Mouse (Mus musculus): Measurements from ENCODE around the gene Crtac1. TPM values are rescaled to one million over a fixed set of nuclear protein-coding genes. Genes with fewer than 3 reads are reported as not detected.

Crtac1 gene
- total RNA-seq, 1 experiment = 2.0 TPM

- in situ Hi-C loops (cut with MboI; ENCODE audit: low sequenced_read_pairs in 2 of 2, unreplicated experiment in 2 of 2) = loop anchor here in 1 of 2 experiments (5.0 kb wide), 1 partner anchor 112 kb away; no protein-coding TSS in a partner anchor
- H3K4me1 ChIP-seq (ENCODE audit: control insufficient read depth in 2 of 2, insufficient read depth in 2 of 2, low read length in 2 of 2, poor library complexity in 1 of 2) = no peaks in the 10 kb centered on the region; a peak in 1 of 4 replicates
- no peaks in the 10 kb centered on the region for H3K36me3 ChIP-seq (ENCODE audit: control insufficient read depth, insufficient read depth, low read length, poor library complexity, severe bottlenecking)
- no peak for DNase-seq (ENCODE audit: low read depth, low spot score)
- H3K9ac ChIP-seq (ENCODE audit: insufficient read depth, low read depth, low read length, poor library complexity, severe bottlenecking) = no peak overlapping the region
- no peak for TF ChIP-seq CHD2 (IDR thresholded peaks at IDR 0.05; ENCODE audit: low read depth, low read length)
- TF ChIP-seq ZC3H11A (IDR thresholded peaks at IDR 0.05; ENCODE audit: borderline replicate concordance, low read depth, low read length) = peak; percentile 64; the same call in 1 of the 2 replicates
- H3K9me3 ChIP-seq (ENCODE audit: control insufficient read depth, insufficient read depth, low read depth, low read length) = no peaks in the 10 kb centered on the region
- H3K4me3 ChIP-seq (ENCODE audit: insufficient read depth in 1 of 2, low read depth in 1 of 2, low read length in 2 of 2, poor library complexity in 1 of 2, severe bottlenecking in 1 of 2) = no peak overlapping the region
- H3K27ac ChIP-seq (ENCODE audit: insufficient read depth, low read depth, low read length, poor library complexity, severe bottlenecking) = no peak overlapping the region
Measured at GRCm38 (mm10) chr19:42429410-42429809, 2.2 kb downstream of the Crtac1 start.

GRCm38 (mm10) chr19:42425208-42425607, 6.4 kb downstream of the Crtac1 start:
- Histone ChIP-seq H3K4me1 (ENCODE audit: control insufficient read depth in 2 of 2, insufficient read depth in 2 of 2, low read length in 2 of 2, poor library complexity in 1 of 2) (peaks cover 0 to 3% of the 10 kb centered on the region in 2 experiments; a peak in 2 of 4 replicates), H3K27ac (ENCODE audit: insufficient read depth, low read depth, low read length, poor library complexity, severe bottlenecking) (no peak overlapping the region), H3K9ac (ENCODE audit: insufficient read depth, low read depth, low read length, poor library complexity, severe bottlenecking) (no peak overlapping the region), H3K9me3 (ENCODE audit: control insufficient read depth, insufficient read depth, low read depth, low read length) (no peaks in the 10 kb centered on the region), H3K36me3 (ENCODE audit: control insufficient read depth, insufficient read depth, low read length, poor library complexity, severe bottlenecking) (no peaks in the 10 kb centered on the region), H3K4me3 (ENCODE audit: insufficient read depth in 1 of 2, low read depth in 1 of 2, low read length in 2 of 2, poor library complexity in 1 of 2, severe bottlenecking in 1 of 2) (no peak overlapping the region)
- in situ Hi-C loops (cut with MboI; ENCODE audit: low sequenced_read_pairs in 2 of 2, unreplicated experiment in 2 of 2) = loop anchor here in 1 of 2 experiments (5.0 kb wide), 1 partner anchor 108 kb away; no protein-coding TSS in a partner anchor
- no peak for DNase-seq (ENCODE audit: low read depth, low spot score)
- TF ChIP-seq MAFK (IDR thresholded peaks at IDR 0.05; ENCODE audit: insufficient read depth, low read depth, low read length) = no peak
- no peak for TF ChIP-seq CHD2 (IDR thresholded peaks at IDR 0.05; ENCODE audit: low read depth, low read length)
- TF ChIP-seq ZNF384 (IDR thresholded peaks at IDR 0.05; ENCODE audit: low read depth, low read length) = no peak
- no peak for TF ChIP-seq HCFC1 (IDR thresholded peaks at IDR 0.05; ENCODE audit: borderline replicate concordance, insufficient read depth, low read length)
- no peak for TF ChIP-seq ZC3H11A (IDR thresholded peaks at IDR 0.05; ENCODE audit: borderline replicate concordance, low read depth, low read length)

- DNase-seq (ENCODE audit: low read depth, low spot score) = no peak
- in situ Hi-C loops (cut with MboI; ENCODE audit: low sequenced_read_pairs in 2 of 2, unreplicated experiment in 2 of 2) = no loop called here
- H3K27ac ChIP-seq (ENCODE audit: insufficient read depth, low read depth, low read length, poor library complexity, severe bottlenecking) = no peak overlapping the region
- no peak for TF ChIP-seq HCFC1 (IDR thresholded peaks at IDR 0.05; ENCODE audit: borderline replicate concordance, insufficient read depth, low read length)
- TF ChIP-seq CHD2 (IDR thresholded peaks at IDR 0.05; ENCODE audit: low read depth, low read length) = no peak
- TF ChIP-seq ZNF384 (IDR thresholded peaks at IDR 0.05; ENCODE audit: low read depth, low read length) = no peak
- TF ChIP-seq ZC3H11A (IDR thresholded peaks at IDR 0.05; ENCODE audit: borderline replicate concordance, low read depth, low read length) = no peak
- TF ChIP-seq MAFK (IDR thresholded peaks at IDR 0.05; ENCODE audit: insufficient read depth, low read depth, low read length) = no peak
- peaks cover 2 to 6% of the 10 kb centered on the region in 2 experiments; a peak in 2 of 4 replicates for H3K4me1 ChIP-seq (ENCODE audit: control insufficient read depth in 2 of 2, insufficient read depth in 2 of 2, low read length in 2 of 2, poor library complexity in 1 of 2)
- no peak overlapping the region for H3K4me3 ChIP-seq (ENCODE audit: insufficient read depth in 1 of 2, low read depth in 1 of 2, low read length in 2 of 2, poor library complexity in 1 of 2, severe bottlenecking in 1 of 2)
- H3K9me3 ChIP-seq (ENCODE audit: control insufficient read depth, insufficient read depth, low read depth, low read length) = no peaks in the 10 kb centered on the region
- no peaks in the 10 kb centered on the region for H3K36me3 ChIP-seq (ENCODE audit: control insufficient read depth, insufficient read depth, low read length, poor library complexity, severe bottlenecking)
- H3K9ac ChIP-seq (ENCODE audit: insufficient read depth, low read depth, low read length, poor library complexity, severe bottlenecking) = no peak overlapping the region
Measured at GRCm38 (mm10) chr19:42415042-42415441, 16.5 kb downstream of the Crtac1 start.

GRCm38 (mm10) chr19:42409856-42410255, 21.7 kb downstream of the Crtac1 start:
- TF ChIP-seq HCFC1 (IDR thresholded peaks at IDR 0.05; ENCODE audit: borderline replicate concordance, insufficient read depth, low read length) = no peak
- no peak for TF ChIP-seq ZC3H11A (IDR thresholded peaks at IDR 0.05; ENCODE audit: borderline replicate concordance, low read depth, low read length)
- 0 out of 2 replicates have a peak, but pooled peaks have one; percentile 23 for TF ChIP-seq CHD2 (IDR thresholded peaks at IDR 0.05; ENCODE audit: low read depth, low read length)
- no peak overlapping the region for H3K9ac ChIP-seq (ENCODE audit: insufficient read depth, low read depth, low read length, poor library complexity, severe bottlenecking)
- H3K4me1 ChIP-seq (ENCODE audit: control insufficient read depth in 2 of 2, insufficient read depth in 2 of 2, low read length in 2 of 2, poor library complexity in 1 of 2) = peaks cover 7 to 14% of the 10 kb centered on the region in 2 experiments
- H3K27ac ChIP-seq (ENCODE audit: insufficient read depth, low read depth, low read length, poor library complexity, severe bottlenecking) = no peak overlapping the region; the same call in 1 of the 2 replicates
- in situ Hi-C loops (cut with MboI; ENCODE audit: low sequenced_read_pairs in 2 of 2, unreplicated experiment in 2 of 2) = no loop called here
- H3K36me3 ChIP-seq (ENCODE audit: control insufficient read depth, insufficient read depth, low read length, poor library complexity, severe bottlenecking) = no peaks in the 10 kb centered on the region
- 0 out of 4 replicates have a peak overlapping the region, but pooled peaks of 1 of the 2 experiments have one; percentile 54 for H3K4me3 ChIP-seq (ENCODE audit: insufficient read depth in 1 of 2, low read depth in 1 of 2, low read length in 2 of 2, poor library complexity in 1 of 2, severe bottlenecking in 1 of 2)
- no peaks in the 10 kb centered on the region for H3K9me3 ChIP-seq (ENCODE audit: control insufficient read depth, insufficient read depth, low read depth, low read length)
- peak; percentile 77 for DNase-seq (ENCODE audit: low read depth, low spot score)

GRCm38 (mm10) chr19:42409226-42409625, 22.4 kb downstream of the Crtac1 start:
- Histone ChIP-seq H3K9ac (ENCODE audit: insufficient read depth, low read depth, low read length, poor library complexity, severe bottlenecking) (peak overlapping the region; percentile 66), H3K4me1 (ENCODE audit: control insufficient read depth in 2 of 2, insufficient read depth in 2 of 2, low read length in 2 of 2, poor library complexity in 1 of 2) (peaks cover 7 to 14% of the 10 kb centered on the region in 2 experiments), H3K27ac (ENCODE audit: insufficient read depth, low read depth, low read length, poor library complexity, severe bottlenecking) (peak overlapping the region; percentile 65), H3K36me3 (ENCODE audit: control insufficient read depth, insufficient read depth, low read length, poor library complexity, severe bottlenecking) (no peaks in the 10 kb centered on the region), H3K9me3 (ENCODE audit: control insufficient read depth, insufficient read depth, low read depth, low read length) (no peaks in the 10 kb centered on the region), H3K4me3 (ENCODE audit: insufficient read depth in 1 of 2, low read depth in 1 of 2, low read length in 2 of 2, poor library complexity in 1 of 2, severe bottlenecking in 1 of 2) (peak overlapping the region; percentile 54 to 56)
- DNase-seq (ENCODE audit: low read depth, low spot score) = no peak
- in situ Hi-C loops (cut with MboI; ENCODE audit: low sequenced_read_pairs in 2 of 2, unreplicated experiment in 2 of 2) = no loop called here
- TF ChIP-seq ZNF384 (IDR thresholded peaks at IDR 0.05; ENCODE audit: low read depth, low read length) (no peak), HCFC1 (IDR thresholded peaks at IDR 0.05; ENCODE audit: borderline replicate concordance, insufficient read depth, low read length) (no peak), MAFK (IDR thresholded peaks at IDR 0.05; ENCODE audit: insufficient read depth, low read depth, low read length) (no peak), ZC3H11A (IDR thresholded peaks at IDR 0.05; ENCODE audit: borderline replicate concordance, low read depth, low read length) (no peak), CHD2 (IDR thresholded peaks at IDR 0.05; ENCODE audit: low read depth, low read length) (no peak)

Data from ES-E14 (cell line).